Mouse (Mus musculus): ENCODE data around the gene Hsp90ab1. TPM values are rescaled to one million over a fixed set of nuclear protein-coding genes. Genes with fewer than 3 reads are reported as not detected.

Gene Hsp90ab1
- polyA plus RNA-seq, 1 experiment: 1,606 TPM

DNA sequence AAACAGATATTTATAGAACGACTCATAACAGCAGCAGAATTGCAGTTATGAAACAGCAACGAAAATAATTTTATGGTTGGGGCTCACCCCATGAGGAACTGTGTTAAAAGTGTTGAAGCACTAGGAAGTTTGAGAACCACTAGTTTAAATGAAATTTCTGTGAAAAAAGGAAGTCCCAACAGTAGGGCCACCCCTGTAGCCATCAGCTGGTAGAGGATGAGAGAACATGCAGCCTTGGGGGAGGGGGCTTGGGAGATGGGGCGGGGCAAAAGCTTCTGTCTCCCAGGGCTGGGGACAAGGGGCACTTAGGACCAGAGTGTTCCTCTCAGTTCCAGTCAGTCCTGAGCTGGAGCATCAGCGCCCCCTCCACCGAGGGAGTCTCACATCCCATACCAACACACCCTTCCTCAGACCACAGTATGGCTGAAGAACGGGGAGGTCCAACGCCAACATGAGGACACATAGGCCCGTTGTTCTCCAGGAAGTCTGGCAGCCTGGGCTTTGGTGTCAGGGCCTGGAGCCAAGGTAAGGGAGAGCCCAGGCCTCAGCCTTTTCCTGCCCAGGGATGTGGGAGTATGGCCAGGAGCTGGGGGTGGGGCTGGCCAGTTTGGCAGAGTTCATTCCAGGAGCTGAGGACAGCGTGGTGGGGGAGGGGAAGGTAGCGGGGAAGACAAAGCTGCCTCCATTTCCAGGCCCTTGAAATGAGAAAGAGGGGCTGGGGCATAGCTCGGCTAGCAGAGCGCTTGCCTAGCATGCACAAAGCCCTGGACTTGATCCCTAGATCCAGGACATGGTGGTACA is 11.2 kb upstream of the Hsp90ab1 start:
- Histone ChIP-seq H3ac (ENCODE audit: control insufficient read depth, insufficient read length) (no peak overlapping the region), H3K79me2 (ENCODE audit: control insufficient read depth, insufficient read depth) (no peaks in the 10 kb centered on the region), H3K4me3 (no peak overlapping the region), H3K27me3 (ENCODE audit: control insufficient read depth, insufficient read depth, insufficient read length) (no peaks in the 10 kb centered on the region), H3K4me2 (ENCODE audit: low read depth) (peak overlapping the region; percentile 26), H3K36me3 (ENCODE audit: control insufficient read depth, insufficient read depth) (peaks cover 40% of the 10 kb centered on the region)
- TF ChIP-seq POLR2A (IDR thresholded peaks at IDR 0.05; ENCODE audit: insufficient read length, low read depth): peak; percentile 56
- TF ChIP-seq POLR2AphosphoS2 (IDR thresholded peaks at IDR 0.05; ENCODE audit: insufficient read length, low read depth): peak; percentile 75
- no peak for TF ChIP-seq TCF3 (IDR thresholded peaks at IDR 0.05; ENCODE audit: insufficient read length, low read depth)

GRCm38 (mm10) chr17:45582715-45583355 is 9.8 kb upstream of the Hsp90ab1 start:
- TF ChIP-seq USF1 (IDR thresholded peaks at IDR 0.05; ENCODE audit: low read depth): no peak
- TF ChIP-seq MYOG (IDR thresholded peaks at IDR 0.05; ENCODE audit: control insufficient read depth in 1 of 3, insufficient read depth in 1 of 3, insufficient read length in 2 of 3, low read depth in 2 of 3): no peak
- no peak for TF ChIP-seq TCF12 (IDR thresholded peaks at IDR 0.05; ENCODE audit: insufficient read depth, poor library complexity, severe bottlenecking)
- no peak for TF ChIP-seq POLR2A (IDR thresholded peaks at IDR 0.05; ENCODE audit: insufficient read length, low read depth)
- no peak overlapping the region for H3K4me3 ChIP-seq

GRCm38 (mm10) chr17:45582188-45582587 is 9.1 kb upstream of the Hsp90ab1 start:
- Histone ChIP-seq H3K4me3 (no peak overlapping the region), H3K27me3 (ENCODE audit: control insufficient read depth, insufficient read depth, insufficient read length) (no peaks in the 10 kb centered on the region), H3K36me3 (ENCODE audit: control insufficient read depth, insufficient read depth) (peaks cover 24% of the 10 kb centered on the region), H3ac (ENCODE audit: control insufficient read depth, insufficient read length) (no peak overlapping the region), H3K4me2 (ENCODE audit: low read depth) (no peak overlapping the region), H3K79me2 (ENCODE audit: control insufficient read depth, insufficient read depth) (no peaks in the 10 kb centered on the region)
- TF ChIP-seq TCF12 (IDR thresholded peaks at IDR 0.05; ENCODE audit: insufficient read depth, poor library complexity, severe bottlenecking) (no peak), SRF (IDR thresholded peaks at IDR 0.05; ENCODE audit: control insufficient read depth, insufficient read length, low read depth) (no peak), MYOG (IDR thresholded peaks at IDR 0.05; ENCODE audit: control insufficient read depth in 1 of 3, insufficient read depth in 1 of 3, insufficient read length in 2 of 3, low read depth in 2 of 3) (no peak), MAX (IDR thresholded peaks at IDR 0.05; ENCODE audit: low read depth) (no peak), POLR2A (IDR thresholded peaks at IDR 0.05; ENCODE audit: insufficient read length, low read depth) (no peak), TCF3 (IDR thresholded peaks at IDR 0.05; ENCODE audit: insufficient read length, low read depth) (no peak), MYOD1 (IDR thresholded peaks at IDR 0.05; ENCODE audit: control insufficient read depth in 1 of 3, insufficient read length in 2 of 3, low read depth in 2 of 3) (no peak), CEBPB (IDR thresholded peaks at IDR 0.05; ENCODE audit: insufficient read depth, poor library complexity, severe bottlenecking) (no peak), E2F4 (IDR thresholded peaks at IDR 0.05; ENCODE audit: insufficient read depth) (no peak), POLR2AphosphoS2 (IDR thresholded peaks at IDR 0.05; ENCODE audit: insufficient read length, low read depth) (no peak), USF1 (IDR thresholded peaks at IDR 0.05; ENCODE audit: low read depth) (no peak), REST (IDR thresholded peaks at IDR 0.05; ENCODE audit: insufficient read depth, insufficient read length) (no peak)

More at GRCm38 (mm10) chr17:45582715-45583355, 9.8 kb upstream of the Hsp90ab1 start:
- Histone ChIP-seq H3K79me2 (ENCODE audit: control insufficient read depth, insufficient read depth) (no peaks in the 10 kb centered on the region), H3ac (ENCODE audit: control insufficient read depth, insufficient read length) (no peak overlapping the region), H3K4me2 (ENCODE audit: low read depth) (peak overlapping the region; percentile 8), H3K27me3 (ENCODE audit: control insufficient read depth, insufficient read depth, insufficient read length) (no peaks in the 10 kb centered on the region), H3K36me3 (ENCODE audit: control insufficient read depth, insufficient read depth) (peaks cover 28% of the 10 kb centered on the region)

- TF ChIP-seq MYOG (IDR thresholded peaks at IDR 0.05; ENCODE audit: control insufficient read depth in 1 of 3, insufficient read depth in 1 of 3, insufficient read length in 2 of 3, low read depth in 2 of 3) (no peak), POLR2AphosphoS2 (IDR thresholded peaks at IDR 0.05; ENCODE audit: insufficient read length, low read depth) (peak; percentile 19)
- no peak overlapping the region for H3K4me3 ChIP-seq
- H3K79me2 ChIP-seq (ENCODE audit: control insufficient read depth, insufficient read depth): no peaks in the 10 kb centered on the region
- no peaks in the 10 kb centered on the region for H3K27me3 ChIP-seq (ENCODE audit: control insufficient read depth, insufficient read depth, insufficient read length)
- peaks cover 18% of the 10 kb centered on the region for H3K36me3 ChIP-seq (ENCODE audit: control insufficient read depth, insufficient read depth)
- H3ac ChIP-seq (ENCODE audit: control insufficient read depth, insufficient read length): no peak overlapping the region
- H3K4me2 ChIP-seq (ENCODE audit: low read depth): peak overlapping the region; percentile 73
Measured at GRCm38 (mm10) chr17:45581567-45581983, 8.5 kb upstream of the Hsp90ab1 start.

DNA sequence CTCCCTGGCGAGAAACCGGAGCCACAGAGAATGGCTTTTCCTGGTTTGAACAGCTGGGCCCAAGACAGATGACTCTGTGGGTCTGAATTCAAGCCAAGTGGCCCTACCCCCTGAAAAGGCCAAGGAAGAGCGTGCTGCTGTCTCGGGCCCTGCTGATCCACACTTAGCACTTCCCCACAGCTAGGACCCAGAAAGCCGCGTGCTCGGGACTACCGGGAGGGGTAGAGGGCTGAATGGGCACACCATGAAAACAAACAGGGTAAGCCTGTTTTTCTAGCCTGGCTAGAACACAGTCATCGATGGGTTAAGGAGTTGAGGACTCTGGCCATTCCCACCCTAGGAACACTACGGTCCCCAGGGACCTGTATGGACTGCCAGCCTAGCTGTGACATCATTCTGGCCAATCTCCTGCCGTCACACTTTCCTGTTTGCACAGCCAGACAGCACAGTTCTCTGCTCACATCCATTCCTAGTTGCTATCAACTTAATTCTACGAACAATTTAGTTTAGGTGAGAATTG is 7.9 kb upstream of the Hsp90ab1 start:
- TF ChIP-seq POLR2AphosphoS2 (IDR thresholded peaks at IDR 0.05; ENCODE audit: insufficient read length, low read depth) (peak; percentile 28), TCF12 (IDR thresholded peaks at IDR 0.05; ENCODE audit: insufficient read depth, poor library complexity, severe bottlenecking) (peak; percentile 89), REST (IDR thresholded peaks at IDR 0.05; ENCODE audit: insufficient read depth, insufficient read length) (no peak), TCF3 (IDR thresholded peaks at IDR 0.05; ENCODE audit: insufficient read length, low read depth) (peak; percentile 26), MYOD1 (IDR thresholded peaks at IDR 0.05; ENCODE audit: control insufficient read depth in 1 of 3, insufficient read length in 2 of 3, low read depth in 2 of 3) (peak; percentile 57 to 86 (median 81)), USF1 (IDR thresholded peaks at IDR 0.05; ENCODE audit: low read depth) (no peak), CEBPB (IDR thresholded peaks at IDR 0.05; ENCODE audit: insufficient read depth, poor library complexity, severe bottlenecking) (no peak), MYOG (IDR thresholded peaks at IDR 0.05; ENCODE audit: control insufficient read depth in 1 of 3, insufficient read depth in 1 of 3, insufficient read length in 2 of 3, low read depth in 2 of 3) (peak; percentile 45 to 94 (median 82)), SRF (IDR thresholded peaks at IDR 0.05; ENCODE audit: control insufficient read depth, insufficient read length, low read depth) (no peak), MAX (IDR thresholded peaks at IDR 0.05; ENCODE audit: low read depth) (no peak)
- Histone ChIP-seq H3K36me3 (ENCODE audit: control insufficient read depth, insufficient read depth) (peaks cover 13% of the 10 kb centered on the region), H3K4me3 (no peak overlapping the region), H3ac (ENCODE audit: control insufficient read depth, insufficient read length) (no peak overlapping the region), H3K27me3 (ENCODE audit: control insufficient read depth, insufficient read depth, insufficient read length) (no peaks in the 10 kb centered on the region), H3K79me2 (ENCODE audit: control insufficient read depth, insufficient read depth) (no peaks in the 10 kb centered on the region), H3K4me2 (ENCODE audit: low read depth) (peak overlapping the region; percentile 73)
